Mouse (Mus musculus) intestine, embryonic 14.5 days (tissue): ENCODE data around the gene Sec31a. TPM values are rescaled to one million over a fixed set of nuclear protein-coding genes. Genes with fewer than 3 reads are reported as not detected.
A peak's percentile ranks its signal among the peaks of the same experiment; 100 is the strongest.

Experiments used
- ATAC-seq: fragments of 200-750 bp; cut with Nextera tagmentation; replicated peaks from 2 replicates; pipeline ENCODE4 v1.8.0; 2017; ENCODE audit warnings: low read depth, moderate number of reproducible peaks, moderate TSS enrichment, moderate library complexity; ENCODE audit not compliant: low FRiP score, low TSS enrichment
- DNase-seq: peaks from one replicate; pipeline ENCODE4 v3.0.0-alpha.2; 2018; ENCODE audit warnings: low spot score
- H3K27ac ChIP-seq: fragments of 300-500 bp; sonication (generic); 2 replicates; pipeline ENCODE4 v1.5.1; 2014; ENCODE audit warnings: low read depth, mild to moderate bottlenecking, control low read depth
- H3K27me3 ChIP-seq: fragments of 300-500 bp; sonication (generic); replicated peaks from 2 replicates; pipeline ENCODE4 v1.6.1; 2014; ENCODE audit warnings: low read length, control low read depth; ENCODE audit not compliant: control insufficient read depth, insufficient read depth
- H3K36me3 ChIP-seq: fragments of 300-500 bp; sonication (generic); 2 replicates; pipeline ENCODE4 v1.6.1; 2014; ENCODE audit warnings: low read length, control low read depth; ENCODE audit not compliant: control insufficient read depth, insufficient read depth
- H3K4me1 ChIP-seq: fragments of 300-500 bp; sonication (generic); replicated peaks from 2 replicates; pipeline ENCODE4 v1.6.1; 2014; ENCODE audit warnings: low read length, control low read depth, mixed read lengths; ENCODE audit not compliant: control insufficient read depth, insufficient read depth
- H3K4me2 ChIP-seq: fragments of 300-500 bp; sonication (generic); 2 replicates; pipeline ENCODE4 v1.6.1; 2014; ENCODE audit warnings: low read length
- H3K4me3 ChIP-seq: fragments of 300-500 bp; sonication (generic); 2 replicates; pipeline ENCODE4 v1.5.1; 2014; ENCODE audit warnings: low read depth, low read length, control low read depth, mixed read lengths
- H3K9ac ChIP-seq: fragments of 300-500 bp; sonication (generic); 2 replicates; pipeline ENCODE4 v1.6.1; 2014; ENCODE audit warnings: mild to moderate bottlenecking, low read length
- H3K9me3 ChIP-seq: fragments of 300-500 bp; sonication (generic); 2 replicates; pipeline ENCODE4 v1.6.1; 2016; ENCODE audit warnings: low read length, control low read depth; ENCODE audit not compliant: control insufficient read depth
- WGBS: fragments of 180-500 bp; shearing (Covaris S2); extraction: QIAGEN DNeasy Blood & Tissue Kit; methylation state at CpG from one replicate; pipeline ENCODE4 v1.1.7; 2014; 5-methylcytosine and 5-hydroxymethylcytosine counted together
- polyA plus RNA-seq: library from polyadenylated mRNA; unstranded; fragments of >200 nt; fragmentation: Nextera tagmentation; extraction: Ambion mirVana; gene quantifications from 2 replicates; pipeline ENCODE4 v1.2.1, GENCODE M21; 2014

Gene Sec31a
- polyA plus RNA-seq, 1 experiment from 2014 or later, result 170 TPM

- Histone ChIP-seq H3K9me3 (no peaks in the 10 kb centered on the region), H3K4me2 (no peak overlapping the region), H3K9ac (no peak overlapping the region), H3K4me3 (no peak overlapping the region), H3K27ac (no peak overlapping the region), H3K27me3 (no peaks in the 10 kb centered on the region), H3K36me3 (peaks cover 58% of the 10 kb centered on the region), H3K4me1 (peaks cover 16% of the 10 kb centered on the region)
- 71% methylated on average over 4 of the region's 4 CpGs for WGBS
- no peak for ATAC-seq
- no peak for DNase-seq
These were observed 2.8 kb upstream of the Sec31a start for GRCm38 (mm10) chr5:100418861-100419260.

GRCm38 (mm10) chr5:100418077-100418476 lies 2.0 kb upstream of the Sec31a start:
- Histone ChIP-seq H3K36me3 (peaks cover 53% of the 10 kb centered on the region), H3K9me3 (no peaks in the 10 kb centered on the region), H3K4me3 (no peak overlapping the region), H3K27ac (no peak overlapping the region), H3K9ac (no peak overlapping the region), H3K4me1 (peaks cover 19% of the 10 kb centered on the region), H3K27me3 (no peaks in the 10 kb centered on the region), H3K4me2 (no peak overlapping the region)
- no peak for ATAC-seq
- DNase-seq, result no peak
- WGBS, result 85% methylated on average over 2 of the region's 2 CpGs

DNA sequence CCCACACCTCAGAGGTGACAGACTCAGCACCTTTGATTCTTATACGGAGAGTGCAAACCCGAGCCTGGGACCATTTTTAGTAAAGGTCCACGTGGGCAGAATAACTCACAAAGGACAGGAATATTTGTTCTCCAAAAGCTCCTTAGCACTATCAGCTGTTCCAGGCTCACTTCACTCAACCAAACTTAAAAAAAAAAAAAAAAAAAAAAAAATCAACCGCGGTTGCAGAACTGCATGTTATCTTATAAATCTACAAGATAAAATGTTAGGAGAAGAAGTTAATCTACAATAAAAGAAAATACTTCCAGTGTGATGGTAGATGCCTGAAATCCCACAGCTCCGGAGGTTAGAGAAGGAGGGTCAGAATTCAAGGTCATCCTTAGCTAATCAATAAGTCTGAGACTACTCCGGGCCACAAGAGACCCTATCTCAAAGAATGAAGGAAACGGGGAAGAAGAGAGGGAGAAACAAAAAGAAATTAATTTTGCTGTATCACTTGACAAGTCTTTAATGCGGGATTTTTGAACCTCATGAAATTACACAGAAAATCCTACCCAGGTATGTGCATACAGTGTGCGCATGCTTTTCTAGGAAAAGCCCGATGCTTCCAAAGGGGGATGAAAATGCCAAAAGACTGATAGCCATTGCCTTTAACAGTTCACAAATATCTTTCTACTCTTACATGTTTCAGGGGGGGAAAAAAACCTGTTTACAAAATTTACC lies 1.4 kb downstream of the Sec31a start:
- H3K36me3 ChIP-seq, result peaks cover 25% of the 10 kb centered on the region
- DNase-seq (no peak), ATAC-seq (no peak)
- 39% methylated on average over 11 of the region's 11 CpGs for WGBS
- H3K4me3 ChIP-seq, result peak overlapping the region; percentile 92
- H3K4me2 ChIP-seq, result peak overlapping the region; percentile 50
- no peaks in the 10 kb centered on the region for H3K9me3 ChIP-seq
- H3K27me3 ChIP-seq, result no peaks in the 10 kb centered on the region
- no peak overlapping the region for H3K27ac ChIP-seq
- peaks cover 32% of the 10 kb centered on the region for H3K4me1 ChIP-seq
- peak overlapping the region; percentile 88 for H3K9ac ChIP-seq

- ATAC-seq (no peak), DNase-seq (no peak)
- H3K9ac ChIP-seq, result no peak overlapping the region
- no peaks in the 10 kb centered on the region for H3K9me3 ChIP-seq
- H3K27ac ChIP-seq, result no peak overlapping the region
- H3K4me3 ChIP-seq, result no peak overlapping the region
- peak overlapping the region; percentile 50 for H3K4me2 ChIP-seq
- 62% methylated on average over 3 of the region's 3 CpGs for WGBS
- peaks cover 19% of the 10 kb centered on the region; the same call in 1 of the 2 replicates for H3K36me3 ChIP-seq
- no peaks in the 10 kb centered on the region for H3K27me3 ChIP-seq
- H3K4me1 ChIP-seq, result peaks cover 32% of the 10 kb centered on the region
These were observed 3.1 kb downstream of the Sec31a start for GRCm38 (mm10) chr5:100412886-100413285.

DNA sequence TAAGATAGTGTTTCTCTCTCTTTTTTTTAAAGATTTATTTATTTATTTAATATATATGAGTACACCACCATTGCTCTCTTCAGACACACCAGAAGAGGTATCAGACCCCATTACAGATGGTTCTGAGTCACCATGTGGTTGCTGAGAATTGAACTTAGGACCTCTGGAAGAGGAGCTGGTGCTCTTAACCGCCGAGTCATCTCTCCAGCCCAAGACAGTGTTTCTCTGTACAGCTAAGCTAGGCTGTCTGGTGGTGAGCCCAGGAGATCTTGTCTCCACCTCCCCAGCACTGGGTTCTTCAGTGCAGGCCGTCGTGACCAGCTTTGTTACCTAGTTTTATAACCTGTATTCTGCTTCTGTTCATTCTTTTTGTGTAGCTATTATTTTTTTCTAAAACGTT lies 5.8 kb downstream of the Sec31a start:
- Histone ChIP-seq H3K4me2 (no peak overlapping the region), H3K27ac (no peak overlapping the region), H3K4me3 (no peak overlapping the region), H3K27me3 (no peaks in the 10 kb centered on the region), H3K9me3 (no peaks in the 10 kb centered on the region), H3K9ac (no peak overlapping the region), H3K4me1 (peaks cover 27% of the 10 kb centered on the region), H3K36me3 (peaks cover 43% of the 10 kb centered on the region)
- no peak for DNase-seq
- 90% methylated on average over 5 of the region's 5 CpGs for WGBS
- ATAC-seq, result no peak

DNA sequence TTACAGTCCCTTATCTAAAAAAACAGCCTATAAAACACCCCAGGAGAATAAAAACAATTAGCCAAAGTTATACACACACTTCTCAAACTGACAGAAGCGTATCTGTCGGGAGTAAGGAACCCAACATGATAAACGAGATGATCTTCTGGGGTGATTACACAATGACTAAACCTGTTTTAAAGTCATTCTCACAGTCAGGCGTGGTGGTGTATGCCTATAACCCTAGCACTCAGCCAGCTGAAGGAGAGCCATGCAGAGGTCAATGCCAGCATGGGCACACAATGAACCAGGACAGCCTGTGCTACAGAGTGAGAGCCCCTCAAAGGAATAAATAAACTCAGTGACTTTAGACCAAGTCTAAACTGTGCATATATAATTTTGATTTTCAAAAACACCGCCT lies 7.5 kb downstream of the Sec31a start:
- DNase-seq, result no peak
- WGBS, result 71% methylated on average over 5 of the region's 5 CpGs
- H3K9ac ChIP-seq, result no peak overlapping the region
- no peaks in the 10 kb centered on the region for H3K9me3 ChIP-seq
- no peak for ATAC-seq
- H3K36me3 ChIP-seq, result peaks cover 61% of the 10 kb centered on the region
- H3K4me2 ChIP-seq, result no peak overlapping the region
- peaks cover 16% of the 10 kb centered on the region for H3K4me1 ChIP-seq
- no peak overlapping the region for H3K27ac ChIP-seq
- no peaks in the 10 kb centered on the region for H3K27me3 ChIP-seq
- no peak overlapping the region for H3K4me3 ChIP-seq

DNA sequence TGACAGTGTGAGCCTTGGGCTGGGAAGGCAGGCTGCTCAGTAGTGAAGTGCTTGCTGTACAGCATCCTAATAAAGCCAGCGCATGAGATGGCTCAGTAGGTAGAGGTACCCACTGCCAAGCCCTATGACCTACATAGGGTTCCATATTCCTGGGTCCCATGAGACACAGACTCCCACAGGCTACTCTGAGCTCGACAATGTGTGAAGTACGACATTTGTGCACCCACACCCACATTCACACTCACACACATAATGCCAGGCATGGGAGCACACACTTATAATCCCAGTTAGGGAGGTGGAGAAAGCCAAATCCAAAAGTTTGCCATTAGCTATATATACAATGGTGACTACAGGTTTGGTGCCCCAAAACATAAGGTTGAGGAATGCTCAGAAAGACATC lies 19.3 kb downstream of the Sec31a start:
- Histone ChIP-seq H3K4me2 (no peak overlapping the region), H3K27me3 (no peaks in the 10 kb centered on the region), H3K36me3 (peaks cover 89% of the 10 kb centered on the region), H3K4me3 (no peak overlapping the region), H3K9ac (no peak overlapping the region), H3K4me1 (no peaks in the 10 kb centered on the region), H3K27ac (no peak overlapping the region), H3K9me3 (no peaks in the 10 kb centered on the region)
- DNase-seq (no peak), ATAC-seq (no peak)
- WGBS, result 95% methylated on average over 3 of the region's 3 CpGs

DNA sequence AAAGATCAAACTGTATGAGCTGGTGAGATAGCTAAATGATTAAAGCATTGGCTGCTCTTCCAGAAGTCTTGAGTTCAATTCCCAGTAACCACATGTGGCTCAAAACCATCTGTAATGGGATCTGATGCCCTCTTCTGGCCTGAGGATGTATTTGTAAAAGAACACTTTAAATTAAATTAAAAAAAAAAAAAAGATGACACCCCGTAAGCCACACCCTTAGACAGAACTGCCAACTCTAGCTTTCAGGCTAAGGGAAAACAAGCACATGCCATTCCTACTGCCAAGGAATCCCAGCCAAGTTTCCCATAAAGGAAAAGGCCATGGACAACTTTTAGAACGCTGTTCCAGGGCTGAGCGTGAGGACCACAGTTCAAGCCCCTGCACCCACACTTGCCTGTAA lies 22.4 kb downstream of the Sec31a start:
- no peak for DNase-seq
- Histone ChIP-seq H3K9me3 (no peaks in the 10 kb centered on the region), H3K27ac (no peak overlapping the region), H3K27me3 (no peaks in the 10 kb centered on the region), H3K36me3 (peaks cover 99% of the 10 kb centered on the region), H3K4me3 (no peak overlapping the region), H3K4me1 (no peaks in the 10 kb centered on the region), H3K9ac (no peak overlapping the region), H3K4me2 (no peak overlapping the region)
- ATAC-seq, result no peak
- WGBS, result 91% methylated on average over 3 of the region's 3 CpGs

- Histone ChIP-seq H3K36me3 (peaks cover 97% of the 10 kb centered on the region), H3K9ac (no peak overlapping the region)
- WGBS, result 89% methylated on average over 20 of the region's 20 CpGs
These were observed 23.5 kb downstream of the Sec31a start for GRCm38 (mm10) chr5:100392436-100392955.

More at GRCm38 (mm10) chr5:100392436-100392955, 23.5 kb downstream of the Sec31a start:
- Histone ChIP-seq H3K27me3 (no peaks in the 10 kb centered on the region), H3K4me3 (no peak overlapping the region), H3K9me3 (no peaks in the 10 kb centered on the region), H3K4me2 (no peak overlapping the region), H3K27ac (no peak overlapping the region), H3K4me1 (no peaks in the 10 kb centered on the region)
- DNase-seq, result no peak
- ATAC-seq, result no peak
